Mouse (Mus musculus) R1 (cell line): ENCODE data around the gene Hist2h3b.

ENCODE experiments used
- DNase-seq: peaks from one replicate; pipeline ENCODE4 v3.0.0-alpha.2; 2018; ENCODE audit warnings: low read depth, low spot score

Gene Hist2h3b

DNA sequence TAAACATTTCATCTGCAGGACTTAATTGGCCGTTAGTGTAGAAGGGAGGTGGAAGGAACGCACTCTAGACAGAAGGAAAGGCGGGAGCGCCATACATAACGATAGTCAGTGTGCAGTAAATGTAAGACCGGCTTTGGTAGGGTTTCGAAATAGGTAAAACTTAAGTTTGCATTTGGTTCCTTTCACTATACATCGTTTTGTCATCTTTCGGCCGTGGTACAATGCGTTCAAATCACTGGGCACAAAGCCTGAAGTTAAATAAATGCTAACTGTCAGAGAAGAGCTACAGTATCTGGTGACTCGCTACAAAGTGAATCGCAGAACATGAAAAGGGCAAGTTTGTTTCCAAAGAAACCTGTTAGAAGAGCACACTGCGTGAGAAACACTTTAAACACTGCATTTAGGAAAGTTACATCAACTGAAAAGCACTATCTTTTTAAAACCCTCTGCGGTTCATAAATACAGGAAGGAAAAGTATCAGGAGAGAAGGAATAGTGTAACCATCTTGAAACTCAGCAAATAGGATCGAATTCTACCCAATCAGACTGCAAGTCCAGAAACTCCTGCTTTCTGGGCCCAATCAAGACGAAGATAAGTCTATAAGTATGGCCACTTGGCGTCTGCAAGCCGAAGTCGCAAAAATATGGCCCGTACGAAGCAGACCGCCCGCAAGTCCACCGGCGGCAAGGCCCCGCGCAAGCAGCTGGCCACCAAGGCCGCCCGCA is at the start of gene Hist2h3b:
Hist2h3b (plus strand) TSS at position 604 of the 725 bp plus-strand sequence.
- DNase-seq: peak; percentile 94

DNA sequence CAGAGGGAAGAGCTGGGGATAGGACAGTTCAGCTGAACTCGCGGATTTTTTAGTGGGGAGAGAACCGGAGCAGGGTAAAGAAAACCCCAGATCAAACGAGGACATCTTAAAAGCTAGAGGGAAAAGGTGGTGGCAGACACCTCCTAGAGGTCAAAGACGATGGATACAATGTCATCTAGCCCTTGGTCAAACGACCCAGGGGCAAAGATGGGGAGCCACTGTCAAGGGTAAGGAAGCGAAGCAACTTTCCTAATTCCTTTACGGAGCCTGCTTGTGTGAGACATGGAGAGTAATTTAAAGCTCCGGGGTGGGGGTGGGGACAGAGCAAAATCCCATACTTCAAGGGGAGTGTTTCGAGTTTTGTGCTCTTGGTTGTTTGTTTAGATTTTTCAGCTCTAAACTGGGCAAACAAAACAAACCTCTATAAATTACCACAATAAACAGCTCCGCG is 49.2 kb upstream of the Hist2h3b start:
- DNase-seq: peak; percentile 65

GRCm38 (mm10) chr3:96219661-96220130 is 48.8 kb upstream of the Hist2h3b start, which contains the start of the genes Bola1 and Hist2h2ab:
Bola1 (minus strand) TSS chr3:96219709.
Hist2h2ab (plus strand) TSS chr3:96219865.
- DNase-seq: peak; percentile 94

DNA sequence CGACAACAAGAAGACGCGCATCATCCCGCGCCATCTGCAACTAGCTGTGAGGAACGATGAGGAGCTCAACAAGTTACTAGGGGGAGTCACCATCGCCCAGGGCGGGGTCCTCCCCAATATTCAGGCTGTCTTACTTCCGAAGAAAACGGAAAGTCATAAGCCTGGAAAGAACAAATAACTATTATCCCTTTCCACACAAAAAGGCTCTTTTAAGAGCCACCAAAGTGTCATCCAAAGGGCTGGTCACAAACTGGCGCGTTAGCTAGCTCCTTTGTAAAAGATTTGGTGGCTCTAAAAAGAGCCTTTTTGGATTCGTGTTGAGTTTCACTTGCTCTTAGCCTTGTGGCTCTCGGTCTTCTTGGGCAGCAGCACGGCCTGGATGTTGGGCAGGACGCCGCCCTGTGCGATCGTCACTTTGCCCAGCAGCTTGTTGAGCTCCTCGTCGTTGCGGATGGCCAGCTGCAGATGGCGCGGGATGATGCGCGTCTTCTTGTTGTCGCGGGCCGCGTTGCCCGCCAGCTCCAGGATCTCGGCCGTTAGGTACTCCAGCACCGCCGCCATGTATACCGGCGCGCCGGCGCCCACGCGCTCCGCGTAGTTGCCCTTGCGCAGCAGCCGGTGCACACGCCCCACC is 48.2 kb upstream of the Hist2h3b start:
- peak; percentile 80 for DNase-seq

GRCm38 (mm10) chr3:96220765-96221639 is 47.5 kb upstream of the Hist2h3b start, which contains the start of the genes Hist2h2ac and Hist2h2be:
Hist2h2ac (minus strand) TSS chr3:96220880.
Hist2h2be (plus strand) TSS chr3:96221119.
- DNase-seq: peak; percentile 97

DNA sequence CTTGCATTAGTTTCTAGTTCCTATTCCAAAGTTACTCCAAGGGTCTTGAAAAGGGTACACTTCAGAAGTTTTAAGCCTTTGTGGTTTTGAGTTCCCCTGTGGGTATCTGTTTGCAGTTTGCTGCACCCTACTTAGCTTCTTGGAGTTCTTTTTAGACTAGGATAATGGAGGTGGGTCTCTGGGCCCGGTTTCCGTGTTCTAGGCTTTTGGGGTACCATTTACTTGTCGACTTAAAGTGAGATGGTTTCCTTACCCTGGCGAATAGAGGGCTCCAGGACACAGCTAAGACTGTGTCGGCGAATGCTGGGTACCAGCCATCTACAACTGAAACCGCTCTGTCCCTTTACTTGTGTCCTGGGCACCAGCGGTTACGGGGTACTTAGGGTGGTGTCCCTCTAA is 46.8 kb upstream of the Hist2h3b start:
- DNase-seq: no peak

GRCm38 (mm10) chr3:96222774-96223173 is 45.7 kb upstream of the Hist2h3b start:
- DNase-seq: no peak

DNA sequence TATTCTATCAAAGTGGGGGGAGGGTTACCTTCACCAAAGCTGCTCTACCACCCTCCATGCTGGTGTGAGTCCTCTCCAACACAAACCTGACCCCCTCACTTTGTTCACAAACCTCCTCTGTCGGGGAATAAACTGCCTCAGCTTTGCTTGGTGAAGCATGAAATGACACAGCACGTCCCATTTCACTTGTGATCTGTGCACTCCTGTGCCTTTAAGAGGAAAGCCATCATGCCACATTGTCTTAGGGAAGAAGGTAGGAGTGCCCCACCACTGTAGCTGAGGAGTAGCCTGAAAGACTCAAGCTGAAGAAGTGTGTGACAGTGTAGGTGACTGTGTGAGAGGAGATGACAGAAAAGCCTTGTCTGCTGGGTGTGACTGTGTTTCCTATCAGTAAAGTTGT is 43.0 kb upstream of the Hist2h3b start:
- no peak for DNase-seq

GRCm38 (mm10) chr3:96226695-96227648 is 41.5 kb upstream of the Hist2h3b start:
- peak; percentile 77 for DNase-seq

GRCm38 (mm10) chr3:96228828-96229227 is 39.6 kb upstream of the Hist2h3b start:
- no peak for DNase-seq

DNA sequence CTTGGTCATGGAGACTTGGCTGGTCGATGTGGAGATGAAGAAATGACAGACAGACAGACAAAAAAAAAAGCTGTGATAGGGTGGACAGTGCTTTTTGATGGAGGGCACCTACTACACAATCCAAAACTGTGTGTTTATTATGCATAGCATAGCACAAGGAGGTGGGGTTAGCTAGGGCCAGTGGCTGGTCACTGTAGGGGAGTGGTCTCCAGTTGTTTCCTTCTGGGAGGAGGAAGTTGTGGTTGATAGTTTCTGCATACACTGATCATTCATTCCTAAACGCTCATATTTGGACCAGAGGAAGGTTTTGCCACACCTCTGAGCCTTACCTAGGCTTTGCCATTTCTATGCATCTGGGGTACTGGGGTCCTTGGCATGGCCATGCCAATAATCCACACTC is 38.0 kb upstream of the Hist2h3b start:
- no peak for DNase-seq

DNA sequence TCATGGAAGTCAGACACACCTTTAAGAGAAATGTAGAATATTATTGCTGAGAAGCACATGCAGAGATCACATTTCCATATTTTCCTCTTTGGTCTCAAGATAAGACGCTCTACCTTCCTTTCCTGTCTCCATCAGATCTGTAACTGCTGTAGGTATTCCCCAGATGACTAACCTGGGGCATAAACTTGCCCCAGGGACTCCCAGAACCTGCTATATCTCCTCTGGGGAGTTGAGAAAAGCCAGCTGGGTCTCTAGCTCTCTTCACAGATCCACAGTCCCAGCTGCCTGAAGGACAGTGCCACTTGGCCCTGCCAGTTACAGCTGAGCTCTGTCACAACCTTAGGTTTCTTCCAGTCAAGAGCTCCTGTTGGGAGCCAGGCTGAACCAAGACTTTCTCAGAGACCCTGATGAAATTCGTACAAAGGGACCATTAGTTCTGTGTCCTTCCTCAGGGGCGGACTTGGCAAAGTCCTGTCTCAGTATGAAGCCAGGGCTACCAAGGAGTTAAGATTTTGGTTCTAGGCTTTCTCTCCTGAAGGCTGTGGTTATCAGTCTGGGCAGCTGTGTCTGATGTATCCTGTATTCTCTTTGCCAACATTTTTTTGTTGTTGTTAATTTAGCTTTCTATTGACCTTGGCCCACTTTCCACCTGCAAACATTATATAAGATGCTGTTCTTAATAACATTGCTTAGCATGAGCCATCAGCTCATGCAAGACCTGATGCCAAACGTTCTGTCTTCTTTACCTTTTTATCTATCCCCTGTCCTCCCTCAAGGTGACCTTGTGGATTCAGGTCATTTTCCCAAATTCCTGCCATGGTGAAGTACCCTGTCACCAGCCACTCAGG is 37.3 kb upstream of the Hist2h3b start:
- DNase-seq: no peak

- DNase-seq: no peak
These were observed 36.7 kb upstream of the Hist2h3b start for GRCm38 (mm10) chr3:96231758-96232120.

- no peak for DNase-seq
These were observed 33.5 kb upstream of the Hist2h3b start for GRCm38 (mm10) chr3:96234914-96235313.

- no peak for DNase-seq
These were observed 32.6 kb upstream of the Hist2h3b start for GRCm38 (mm10) chr3:96235836-96236235.

DNA sequence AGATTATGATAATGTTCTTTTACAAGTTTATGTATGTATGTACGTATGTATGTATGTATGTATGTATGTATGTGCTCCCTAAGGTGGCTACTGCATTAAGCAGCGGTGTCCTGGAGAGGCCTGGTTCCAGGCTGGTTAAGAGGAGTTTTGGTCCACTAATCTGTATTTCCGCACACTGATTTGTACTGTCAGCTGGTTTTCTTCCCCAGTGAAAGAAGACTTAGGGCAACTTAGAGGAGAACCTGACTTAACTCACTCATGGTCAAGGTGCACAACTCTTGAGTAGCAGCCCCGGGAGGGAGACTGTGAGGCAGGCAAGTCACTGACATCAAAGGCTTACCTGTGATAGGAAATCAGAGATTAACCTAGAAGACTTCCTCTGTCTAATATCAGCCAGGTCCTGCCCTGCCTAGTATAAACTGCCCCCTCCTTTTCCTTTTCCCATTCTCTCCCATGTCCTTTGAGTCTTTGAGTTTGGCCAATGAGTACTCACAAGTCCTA is 31.6 kb upstream of the Hist2h3b start:
- no peak for DNase-seq

- peak; percentile 45 for DNase-seq
These were observed 31.0 kb upstream of the Hist2h3b start for GRCm38 (mm10) chr3:96237335-96237903.

GRCm38 (mm10) chr3:96237904-96238511 is 30.4 kb upstream of the Hist2h3b start:
- DNase-seq: peak; percentile 70
